Mouse (Mus musculus): ENCODE data around the gene Rhot1. TPM values are rescaled to one million over a fixed set of nuclear protein-coding genes. Genes with fewer than 3 reads are reported as not detected.

The Rhot1 gene
- polyA plus RNA-seq, 1 experiment from 2014 or later, result 24.6 TPM

DNA sequence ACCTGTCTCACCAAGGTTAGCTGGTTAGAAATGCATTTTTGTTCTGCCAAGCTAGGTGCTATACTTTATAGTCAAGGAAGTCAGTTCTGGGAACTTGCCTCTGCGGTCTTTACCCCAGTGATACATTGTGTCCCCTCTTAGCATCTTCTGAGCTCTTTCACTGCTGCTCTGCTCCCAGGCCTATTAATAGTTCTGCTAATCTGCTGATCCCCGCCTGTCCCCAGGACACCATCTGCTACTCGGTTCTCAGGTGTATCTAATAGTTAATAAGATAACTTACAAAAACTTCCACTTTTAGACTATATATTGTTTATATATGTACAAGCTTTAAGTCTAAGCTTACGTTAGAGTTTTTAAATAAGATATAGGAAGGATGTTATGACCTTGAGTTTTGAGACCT lies 29.5 kb downstream of the Rhot1 start:
- WGBS (ENCODE audit: insufficient replicate concordance), result 80% methylated on average over 4 of the region's 4 CpGs
- Histone ChIP-seq H3K4me1 (ENCODE audit: insufficient read depth) (no peaks in the 10 kb centered on the region), H3K36me3 (replicated peaks; ENCODE audit: insufficient read depth, low read length) (peaks cover 29% of the 10 kb centered on the region), H3K27ac (ENCODE audit: low read depth) (no peak overlapping the region), H3K9ac (replicated peaks) (no peak overlapping the region), H3K4me3 (ENCODE audit: low read depth, low read length) (no peak overlapping the region), H3K27me3 (ENCODE audit: insufficient read depth, low read length) (no peaks in the 10 kb centered on the region), H3K9me3 (ENCODE audit: low read length) (no peaks in the 10 kb centered on the region), H3K4me2 (ENCODE audit: low read depth, low read length) (no peak overlapping the region)
- no peak for TF ChIP-seq CTCF (IDR thresholded peaks at IDR 0.05; ENCODE audit: low read depth)
- no peak for TF ChIP-seq EP300 (IDR thresholded peaks at IDR 0.05; ENCODE audit: low read depth)
- no peak for DNase-seq
- ATAC-seq, result no peak

DNA sequence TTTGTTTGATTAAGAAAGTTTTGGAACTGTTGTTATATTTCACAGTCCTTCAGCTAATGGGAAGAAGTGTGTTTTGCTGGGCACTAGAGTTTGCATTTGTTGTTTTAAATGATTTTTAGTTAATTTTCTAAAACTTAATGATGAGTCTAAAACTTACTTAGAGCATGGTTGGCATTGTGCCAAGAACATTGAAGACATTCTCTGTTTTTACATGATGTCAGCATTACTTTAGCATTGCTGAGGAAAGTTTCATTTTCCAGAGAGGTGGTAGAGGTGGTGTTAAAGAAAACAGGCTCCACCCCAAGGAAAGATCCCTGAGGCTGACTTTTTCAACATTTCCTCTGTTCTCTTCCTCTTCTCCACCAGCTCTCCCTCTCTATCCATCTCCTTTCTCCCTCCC lies 38.2 kb downstream of the Rhot1 start:
- DNase-seq (no peak), ATAC-seq (no peak)
- no peak for TF ChIP-seq EP300 (IDR thresholded peaks at IDR 0.05; ENCODE audit: low read depth)
- no peak for TF ChIP-seq CTCF (IDR thresholded peaks at IDR 0.05; ENCODE audit: low read depth)
- Histone ChIP-seq H3K27ac (ENCODE audit: low read depth) (no peak overlapping the region), H3K27me3 (ENCODE audit: insufficient read depth, low read length) (no peaks in the 10 kb centered on the region), H3K4me2 (ENCODE audit: low read depth, low read length) (no peak overlapping the region), H3K9me3 (ENCODE audit: low read length) (no peaks in the 10 kb centered on the region), H3K4me3 (ENCODE audit: low read depth, low read length) (no peak overlapping the region), H3K36me3 (replicated peaks; ENCODE audit: insufficient read depth, low read length) (peaks cover 57% of the 10 kb centered on the region), H3K9ac (replicated peaks) (no peak overlapping the region), H3K4me1 (ENCODE audit: insufficient read depth) (0 out of 2 replicates have a peak, but pooled peaks cover 3% of the 10 kb centered on the region)

- Histone ChIP-seq H3K36me3 (replicated peaks; ENCODE audit: insufficient read depth, low read length) (peaks cover 48% of the 10 kb centered on the region), H3K4me1 (ENCODE audit: insufficient read depth) (0 out of 2 replicates have a peak, but pooled peaks cover 3% of the 10 kb centered on the region)
- WGBS (ENCODE audit: insufficient replicate concordance), result 85% methylated on average over 3 of the region's 3 CpGs
Measured at GRCm38 (mm10) chr11:80248531-80248930, 39.7 kb downstream of the Rhot1 start.

GRCm38 (mm10) chr11:80264137-80264536 lies 55.3 kb downstream of the Rhot1 start:
- no peak overlapping the region for H3K4me3 ChIP-seq (ENCODE audit: low read depth, low read length)
- ATAC-seq (no peak), DNase-seq (no peak)
- H3K27me3 ChIP-seq (ENCODE audit: insufficient read depth, low read length), result no peaks in the 10 kb centered on the region
- no peak overlapping the region for H3K27ac ChIP-seq (ENCODE audit: low read depth)
- H3K4me2 ChIP-seq (ENCODE audit: low read depth, low read length), result no peak overlapping the region
- H3K9ac ChIP-seq (replicated peaks), result no peak overlapping the region
- H3K4me1 ChIP-seq (ENCODE audit: insufficient read depth), result no peaks in the 10 kb centered on the region
- TF ChIP-seq CTCF (IDR thresholded peaks at IDR 0.05; ENCODE audit: low read depth) (no peak), EP300 (IDR thresholded peaks at IDR 0.05; ENCODE audit: low read depth) (no peak)
- no peaks in the 10 kb centered on the region for H3K9me3 ChIP-seq (ENCODE audit: low read length)
- H3K36me3 ChIP-seq (replicated peaks; ENCODE audit: insufficient read depth, low read length), result peaks cover 27% of the 10 kb centered on the region
- 90% methylated on average over 8 of the region's 8 CpGs for WGBS (ENCODE audit: insufficient replicate concordance)

More at GRCm38 (mm10) chr11:80248531-80248930, 39.7 kb downstream of the Rhot1 start:
- Histone ChIP-seq H3K4me3 (ENCODE audit: low read depth, low read length) (no peak overlapping the region), H3K9me3 (ENCODE audit: low read length) (no peaks in the 10 kb centered on the region), H3K4me2 (ENCODE audit: low read depth, low read length) (no peak overlapping the region), H3K27me3 (ENCODE audit: insufficient read depth, low read length) (no peaks in the 10 kb centered on the region), H3K9ac (replicated peaks) (no peak overlapping the region), H3K27ac (ENCODE audit: low read depth) (no peak overlapping the region)
- TF ChIP-seq CTCF (IDR thresholded peaks at IDR 0.05; ENCODE audit: low read depth), result no peak
- no peak for TF ChIP-seq EP300 (IDR thresholded peaks at IDR 0.05; ENCODE audit: low read depth)
- DNase-seq, result no peak
- no peak for ATAC-seq

DNA sequence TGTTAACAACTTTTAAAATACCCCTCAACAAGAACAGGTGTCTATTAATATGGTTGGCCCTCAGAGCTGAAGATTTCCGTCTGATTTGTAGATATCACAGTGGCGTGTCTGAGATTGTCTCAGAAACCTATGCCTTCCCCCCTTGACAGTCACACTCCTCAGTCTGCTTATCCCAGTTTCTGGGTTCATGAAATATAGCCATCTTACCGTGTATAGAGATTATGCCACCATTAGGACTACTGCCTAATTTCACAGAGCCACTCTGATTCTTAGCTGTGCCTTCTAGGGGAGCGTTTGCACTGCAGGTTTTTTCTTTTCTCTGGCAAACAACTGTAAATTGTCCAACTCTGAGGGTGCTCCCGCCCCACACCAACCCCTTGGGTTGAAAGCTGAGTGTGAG lies 62.3 kb downstream of the Rhot1 start:
- Histone ChIP-seq H3K4me1 (ENCODE audit: insufficient read depth) (no peaks in the 10 kb centered on the region), H3K36me3 (replicated peaks; ENCODE audit: insufficient read depth, low read length) (peaks cover 12% of the 10 kb centered on the region), H3K9me3 (ENCODE audit: low read length) (no peaks in the 10 kb centered on the region; the same call in 1 of the 2 replicates), H3K4me3 (ENCODE audit: low read depth, low read length) (no peak overlapping the region), H3K27ac (ENCODE audit: low read depth) (no peak overlapping the region), H3K9ac (replicated peaks) (no peak overlapping the region), H3K27me3 (ENCODE audit: insufficient read depth, low read length) (no peaks in the 10 kb centered on the region), H3K4me2 (ENCODE audit: low read depth, low read length) (no peak overlapping the region)
- 77% methylated on average over 5 of the region's 5 CpGs for WGBS (ENCODE audit: insufficient replicate concordance)
- no peak for TF ChIP-seq EP300 (IDR thresholded peaks at IDR 0.05; ENCODE audit: low read depth)
- ATAC-seq, result no peak
- no peak for DNase-seq

- WGBS (ENCODE audit: insufficient replicate concordance), result 53% methylated on average over 3 of the region's 3 CpGs
- H3K9ac ChIP-seq (replicated peaks), result no peak overlapping the region
Measured at GRCm38 (mm10) chr11:80275011-80275410, 66.2 kb downstream of the Rhot1 start.

GRCm38 (mm10) chr11:80278054-80278453 lies 69.2 kb downstream of the Rhot1 start:
- Histone ChIP-seq H3K9ac (replicated peaks) (no peak overlapping the region), H3K4me2 (ENCODE audit: low read depth, low read length) (no peak overlapping the region), H3K4me1 (ENCODE audit: insufficient read depth) (no peaks in the 10 kb centered on the region), H3K4me3 (ENCODE audit: low read depth, low read length) (no peak overlapping the region), H3K36me3 (replicated peaks; ENCODE audit: insufficient read depth, low read length) (no peaks in the 10 kb centered on the region), H3K9me3 (ENCODE audit: low read length) (no peaks in the 10 kb centered on the region; the same call in 1 of the 2 replicates), H3K27ac (ENCODE audit: low read depth) (no peak overlapping the region), H3K27me3 (ENCODE audit: insufficient read depth, low read length) (no peaks in the 10 kb centered on the region)
- TF ChIP-seq CTCF (IDR thresholded peaks at IDR 0.05; ENCODE audit: low read depth), result no peak
- TF ChIP-seq EP300 (IDR thresholded peaks at IDR 0.05; ENCODE audit: low read depth), result no peak
- WGBS (ENCODE audit: insufficient replicate concordance), result 51% methylated on average over 2 of the region's 2 CpGs
- ATAC-seq (no peak), DNase-seq (no peak)

More at GRCm38 (mm10) chr11:80275011-80275410, 66.2 kb downstream of the Rhot1 start:
- H3K4me2 ChIP-seq (ENCODE audit: low read depth, low read length), result no peak overlapping the region
- H3K36me3 ChIP-seq (replicated peaks; ENCODE audit: insufficient read depth, low read length), result no peaks in the 10 kb centered on the region
- TF ChIP-seq EP300 (IDR thresholded peaks at IDR 0.05; ENCODE audit: low read depth) (no peak), CTCF (IDR thresholded peaks at IDR 0.05; ENCODE audit: low read depth) (0 out of 2 replicates have a peak, but pooled peaks have one; percentile 20)
- H3K4me3 ChIP-seq (ENCODE audit: low read depth, low read length), result no peak overlapping the region
- H3K9me3 ChIP-seq (ENCODE audit: low read length), result no peaks in the 10 kb centered on the region; the same call in 1 of the 2 replicates
- H3K4me1 ChIP-seq (ENCODE audit: insufficient read depth), result no peaks in the 10 kb centered on the region
- no peak for ATAC-seq
- no peaks in the 10 kb centered on the region for H3K27me3 ChIP-seq (ENCODE audit: insufficient read depth, low read length)
- no peak overlapping the region for H3K27ac ChIP-seq (ENCODE audit: low read depth)
- DNase-seq, result no peak
